Mouse (Mus musculus) megakaryocyte progenitor cell, adult 5-6 weeks (primary cell): ENCODE measurements around the gene Slc26a9. TPM values are rescaled to one million over a fixed set of nuclear protein-coding genes. Genes with fewer than 3 reads are reported as not detected.

Experiments
- ATAC-seq: replicated peaks from 2 replicates; pipeline ENCODE4 v1.8.0; 2016; ENCODE audit warnings: mild to moderate bottlenecking, moderate TSS enrichment, inconsistent platforms; ENCODE audit not compliant: poor library complexity
- total RNA-seq, 2 experiments: library from RNA; stranded (forward) in 1 of 2; stranded (reverse) in 1 of 2; fragments of 157-497, 149-512 nt in 1 of 2; fragments of 200-1000 nt in 1 of 2; gene quantifications; 2 replicates each; pipeline versions ENCODE4 v1.2.3 to v1.2.4; 2015 to 2017

The Slc26a9 gene
- total RNA-seq, 2 experiments from 2014 or later: 0.25 TPM; not detected in 1

GRCm38 (mm10) chr1:131734657-131735273 is 9.1 kb upstream of the Slc26a9 start:
- ATAC-seq: peak; percentile 47

DNA sequence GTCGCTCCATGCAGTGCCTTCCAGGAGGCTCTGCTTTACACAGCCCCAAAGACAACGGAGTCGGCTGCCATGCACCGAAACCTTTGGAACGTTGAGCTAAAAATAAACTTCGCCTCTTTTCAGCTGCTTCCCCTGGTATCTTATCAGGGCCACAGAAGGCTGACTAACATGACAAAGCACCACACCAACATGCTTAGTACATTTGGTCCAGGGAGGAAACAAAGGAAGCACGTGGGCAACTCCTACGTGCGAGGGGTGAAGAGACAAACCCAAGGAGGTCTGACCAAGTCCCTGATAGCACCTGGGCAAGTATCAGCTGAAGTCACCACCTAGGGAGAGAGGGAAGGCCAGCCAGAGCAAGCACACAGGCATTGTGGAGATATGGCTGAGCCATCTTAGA is 7.3 kb upstream of the Slc26a9 start:
- ATAC-seq: peak; percentile 44

DNA sequence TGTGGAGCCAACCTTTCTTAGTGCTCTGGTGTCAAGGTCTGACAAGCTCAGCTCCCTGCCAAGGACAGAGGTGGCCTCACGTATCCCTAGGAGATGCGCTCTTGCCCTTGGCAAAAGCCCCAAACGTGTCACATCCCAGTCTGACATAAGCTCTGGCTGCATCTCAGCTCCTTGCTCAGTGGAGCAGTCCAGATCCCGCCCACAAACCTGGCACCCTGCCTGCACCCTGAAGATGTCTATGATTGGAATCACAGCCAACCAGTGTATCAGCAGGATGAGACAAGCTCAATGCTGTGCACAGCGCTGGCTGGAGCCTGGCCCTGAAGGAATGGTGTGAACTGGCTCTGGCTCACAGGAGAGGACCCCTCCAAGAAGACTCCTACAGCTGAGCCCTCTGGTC is 6.6 kb upstream of the Slc26a9 start:
- ATAC-seq: peak; percentile 24; the same call in 1 of the 2 replicates

DNA sequence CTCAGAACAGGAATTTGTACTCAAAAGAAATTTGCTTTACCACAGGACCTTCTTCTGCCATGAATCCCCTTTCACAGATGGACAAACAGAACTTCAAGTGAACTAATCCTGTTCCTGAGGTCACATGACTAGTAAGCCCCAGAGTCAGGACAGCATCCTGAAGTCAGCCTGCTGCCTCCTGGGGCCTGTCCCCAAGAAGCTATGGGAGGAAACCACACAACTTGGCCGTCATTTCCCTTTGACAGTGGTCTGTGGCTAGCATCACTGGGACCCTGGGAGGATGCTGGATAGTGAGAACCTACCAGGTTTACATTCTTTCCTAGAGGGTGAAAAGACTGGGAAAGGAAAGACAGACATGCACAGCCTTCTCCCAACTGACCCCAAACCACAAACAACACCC is 5.1 kb upstream of the Slc26a9 start:
- peak; percentile 29 for ATAC-seq

DNA sequence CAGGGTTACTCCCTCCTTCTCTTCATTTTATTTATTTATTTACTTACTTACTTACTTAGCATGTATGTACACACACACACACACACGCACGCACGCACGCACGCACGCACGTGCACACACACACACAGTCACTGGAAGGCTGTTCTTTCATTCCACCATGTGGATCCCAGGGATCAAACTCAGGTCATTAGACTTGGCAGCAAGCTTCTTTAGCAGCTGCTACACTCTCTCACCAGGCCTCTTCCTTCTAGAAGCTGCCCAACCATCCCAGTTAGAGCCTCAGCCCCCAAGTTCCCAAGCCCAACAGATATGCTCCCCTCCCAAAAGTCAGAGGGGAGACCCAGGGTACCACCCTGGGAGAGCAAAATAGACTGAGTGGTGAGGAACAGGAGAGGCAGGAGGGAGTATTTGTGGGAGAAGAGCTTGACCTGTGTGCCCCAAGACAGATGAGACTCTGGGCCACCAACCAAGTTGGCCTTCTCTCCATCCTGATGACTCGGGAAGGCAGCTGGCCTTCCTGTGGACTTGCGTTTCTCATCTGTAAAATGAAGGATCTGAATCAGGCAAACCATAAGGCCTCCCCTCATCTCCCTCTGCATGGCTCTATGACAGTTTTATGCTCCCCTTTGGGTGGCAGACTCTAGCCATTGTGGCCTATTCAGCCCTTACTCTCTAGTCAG is 4.2 kb upstream of the Slc26a9 start:
- no peak for ATAC-seq

GRCm38 (mm10) chr1:131745391-131745790 is 1.6 kb downstream of the Slc26a9 start:
- ATAC-seq: no peak

GRCm38 (mm10) chr1:131747761-131748160 is 3.9 kb downstream of the Slc26a9 start:
- no peak for ATAC-seq

DNA sequence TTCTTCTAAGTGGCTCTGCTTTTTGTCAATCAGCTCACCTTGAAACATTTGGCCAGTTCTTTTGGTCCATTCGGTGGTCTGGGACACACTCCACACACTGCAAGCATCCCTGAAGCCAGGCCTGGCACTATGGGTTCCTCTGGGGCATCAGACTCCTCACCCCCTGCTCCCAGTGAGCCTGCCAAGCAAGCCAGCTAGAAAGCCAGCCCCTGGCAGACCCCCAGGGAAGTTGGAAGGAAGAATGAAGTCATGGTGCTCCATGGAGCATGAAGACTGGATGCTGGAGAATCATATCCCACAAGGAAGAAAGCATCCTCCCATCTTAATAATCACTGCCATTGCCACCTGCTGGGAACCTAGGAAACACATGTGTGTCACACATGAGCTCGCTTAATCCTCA is 4.8 kb downstream of the Slc26a9 start:
- ATAC-seq: no peak

DNA sequence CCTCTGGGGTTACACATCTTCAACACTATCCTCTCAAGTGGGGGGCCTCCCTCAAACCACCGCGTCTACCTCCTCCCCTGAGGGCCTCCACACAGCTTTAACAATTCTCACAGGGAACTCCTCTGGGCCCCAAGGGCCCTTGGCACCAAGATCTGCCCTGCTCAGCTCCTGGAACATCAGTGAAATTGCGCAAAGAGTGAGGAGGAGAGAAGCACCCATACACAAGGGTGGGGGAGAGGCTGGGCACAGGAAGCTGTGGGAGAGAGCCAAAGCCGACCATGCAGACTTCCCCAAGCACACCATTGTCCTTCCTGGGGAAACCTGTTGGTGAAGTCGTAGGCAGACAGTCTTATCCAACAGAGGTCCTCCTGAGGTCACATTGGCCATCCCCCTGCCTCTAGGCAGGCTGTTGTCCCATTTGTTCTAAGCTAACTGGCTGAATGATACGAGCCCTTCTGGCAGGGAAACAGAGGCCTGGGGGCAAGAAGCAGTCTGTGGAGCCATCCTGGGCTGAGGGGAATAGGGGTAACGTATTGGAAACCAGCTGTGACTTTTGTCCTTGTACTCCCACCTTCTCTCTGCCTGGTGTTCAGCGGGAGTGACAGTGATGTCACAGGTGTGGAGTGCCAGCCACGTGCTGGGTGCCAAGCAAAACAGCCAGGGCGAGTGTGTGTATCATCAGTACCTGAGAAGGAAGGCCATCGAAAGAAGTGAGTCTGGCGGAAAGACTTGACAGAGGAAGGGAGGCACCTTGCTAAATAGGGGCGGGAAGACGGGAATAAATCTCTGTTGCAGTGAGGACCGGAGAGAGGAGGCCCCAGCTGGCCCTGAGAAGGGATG is 6.1 kb downstream of the Slc26a9 start:
- peak; percentile 58 for ATAC-seq

DNA sequence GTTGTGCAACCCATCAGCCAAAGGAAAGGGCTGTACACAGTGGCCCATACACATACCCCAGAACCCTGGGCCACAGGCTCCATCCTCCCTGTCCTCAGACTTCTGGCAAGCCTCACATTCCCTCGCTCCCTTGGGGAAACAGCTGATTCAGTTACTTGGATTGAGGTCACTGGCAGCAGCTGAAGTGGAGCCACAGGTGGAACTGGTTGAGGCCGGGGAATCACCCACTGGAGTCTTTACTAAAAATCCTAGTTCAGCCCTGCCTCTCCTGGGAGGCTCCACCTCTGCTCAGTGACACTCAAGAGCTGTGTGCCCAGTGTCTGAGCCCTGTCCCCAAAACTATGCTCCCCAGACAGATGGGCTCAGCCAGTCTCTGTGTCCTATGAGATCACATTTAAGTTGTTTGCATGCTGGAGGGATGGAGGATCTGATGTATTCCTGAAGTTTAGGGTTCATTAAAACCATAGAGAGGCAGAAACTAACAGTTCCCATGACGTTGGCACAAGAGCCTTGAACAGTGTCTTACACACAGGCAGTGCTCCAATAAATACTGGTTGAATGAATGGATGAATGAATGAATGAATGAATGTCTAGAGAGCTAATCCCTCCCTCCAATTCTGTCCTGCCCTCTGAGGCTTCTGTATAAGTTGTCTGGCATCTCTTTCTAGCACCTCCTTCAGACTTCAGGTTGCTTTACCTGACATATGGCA is 7.5 kb downstream of the Slc26a9 start:
- ATAC-seq: no peak

GRCm38 (mm10) chr1:131751891-131752311 is 8.1 kb downstream of the Slc26a9 start:
- ATAC-seq: no peak; the same call in 1 of the 2 replicates

GRCm38 (mm10) chr1:131754212-131754829 is 10.5 kb downstream of the Slc26a9 start:
- peak; percentile 26 for ATAC-seq

GRCm38 (mm10) chr1:131754916-131755315 is 11.1 kb downstream of the Slc26a9 start:
- peak; percentile 77 for ATAC-seq

DNA sequence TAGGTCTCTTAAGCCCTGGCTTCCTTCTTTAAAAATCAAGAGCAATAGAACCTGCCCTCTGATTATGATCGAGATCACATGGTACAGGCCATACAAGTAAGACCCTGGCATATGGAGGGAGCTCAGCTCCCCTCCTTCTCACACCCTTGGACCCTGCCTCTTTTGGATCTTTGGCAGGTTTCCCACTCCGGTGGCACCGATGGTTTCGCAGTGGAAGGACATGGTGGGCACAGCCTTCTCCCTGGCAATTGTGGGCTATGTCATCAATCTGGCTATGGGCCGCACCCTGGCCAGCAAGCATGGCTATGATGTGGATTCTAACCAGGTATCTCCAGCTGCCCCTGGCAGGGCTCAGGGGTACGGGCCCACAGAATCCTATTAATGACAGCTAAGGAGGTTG is 13.4 kb downstream of the Slc26a9 start:
- ATAC-seq: no peak

GRCm38 (mm10) chr1:131758796-131759195 is 15.0 kb downstream of the Slc26a9 start:
- ATAC-seq: no peak

GRCm38 (mm10) chr1:131759667-131760427 is 16.0 kb downstream of the Slc26a9 start:
- no peak for ATAC-seq

DNA sequence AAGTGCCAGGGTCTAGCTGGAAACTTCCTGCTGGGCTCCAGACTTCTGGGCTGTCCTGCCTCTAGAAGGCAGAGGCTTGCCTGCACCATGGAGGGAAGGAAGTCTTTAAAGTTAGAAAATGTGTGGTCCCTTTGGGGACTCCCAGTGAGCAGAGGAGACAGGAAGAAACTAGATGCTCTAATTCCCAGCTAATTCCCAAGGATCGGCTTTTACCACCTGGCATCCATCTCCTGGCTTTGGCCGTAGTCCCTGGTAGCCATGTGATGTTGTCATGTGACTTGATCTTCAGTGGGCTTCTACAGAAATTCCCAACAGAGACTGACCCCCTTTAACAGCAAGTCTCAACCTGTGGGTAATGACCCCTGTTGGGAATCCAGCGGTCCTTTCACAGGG is 16.6 kb downstream of the Slc26a9 start:
- ATAC-seq: no peak

- ATAC-seq: peak; percentile 72
Observed at GRCm38 (mm10) chr1:131761079-131761831, 17.4 kb downstream of the Slc26a9 start.

- peak; percentile 48 for ATAC-seq
Observed at GRCm38 (mm10) chr1:131763683-131764082, 19.9 kb downstream of the Slc26a9 start.
